1 mouse cellular context compared by ENCODE assay signal in genomic region chr11:31617236-31617635, GRCm38 (mm10).
A peak's percentile ranks its signal among the peaks of the same experiment; 100 is the strongest.
TF ChIP-seq lines count a peak whose summit lies in the region.

No protein-coding gene starts in this region.

TF ChIP-seq in MEL, 35 proteins besides CTCF, POLR2A, EP300 and RAD21 (continued from another document):
- no peak for TF ChIP-seq GATA1 (IDR thresholded peaks at IDR 0.05; ENCODE audit: low read depth, low read length)
- TF ChIP-seq POLR2AphosphoS2 (IDR thresholded peaks at IDR 0.05; ENCODE audit: low read length) = no peak
- peak; percentile 61 for TF ChIP-seq ETS1 (IDR thresholded peaks at IDR 0.05; ENCODE audit: low read depth, low read length)
- TF ChIP-seq MEF2A (IDR thresholded peaks at IDR 0.05; ENCODE audit: extremely low read depth, insufficient replicate concordance, low read depth, low read length, poor library complexity, severe bottlenecking) = no peak
- peak; percentile 56; the same call in 1 of the 2 replicates for TF ChIP-seq MXI1 (IDR thresholded peaks at IDR 0.05; ENCODE audit: low read depth, low read length)
TF ChIP-seq in MEL: peak in this region for 6.
